Comparison of ENCODE assay signal across 23 mouse cellular contexts in the genomic region with DNA sequence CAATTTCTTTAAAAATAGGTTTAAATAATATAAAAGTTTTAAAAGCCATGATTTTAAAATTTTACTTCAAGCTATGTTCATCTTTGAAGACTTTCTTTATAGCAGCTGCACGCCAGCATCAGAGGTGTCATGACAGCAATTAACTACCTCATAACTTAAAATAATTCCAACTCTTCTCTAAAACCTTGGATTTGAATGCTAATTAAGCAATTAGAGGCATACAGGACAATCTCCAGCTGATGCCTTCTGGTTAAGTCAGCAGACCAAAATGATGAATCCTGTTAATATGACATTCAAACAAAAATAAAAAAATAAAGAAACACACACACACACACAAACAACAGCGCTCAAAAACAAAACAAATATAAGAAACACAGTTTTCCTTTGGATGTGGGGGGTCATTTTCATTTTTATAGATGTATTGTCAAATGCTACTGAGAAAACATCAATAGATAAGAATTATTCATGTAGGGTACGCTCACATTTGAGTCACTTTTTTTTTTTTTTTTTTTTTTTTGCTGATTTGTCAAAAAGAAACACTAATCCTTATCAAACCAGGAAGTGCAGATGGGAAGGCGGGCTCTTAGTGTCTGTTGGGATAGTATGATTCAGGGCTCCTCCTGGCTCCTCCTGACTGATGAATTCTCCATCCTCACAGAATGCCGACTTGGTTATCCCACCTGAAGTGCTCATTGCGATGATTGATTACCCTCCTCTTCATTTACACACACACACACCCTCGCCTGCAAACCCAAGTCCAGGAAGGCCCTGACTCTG. TPM values are rescaled to one million over a fixed set of nuclear protein-coding genes. Genes with fewer than 3 reads are reported as not detected.
DNase-seq lines count a peak whose midpoint lies in the region; ATAC-seq lines count a peak whose summit lies in the region.
"Had no signal": no experiment of that assay in that cellular context is flagged by ENCODE, and none has a peak within 500 bp of the region (broad histone marks: within the 10 kb centered on the region; RNA-seq: fewer than 3 reads in every experiment).

No protein-coding gene starts in this region.

- 60% methylated on average over 7 of the region's 7 CpGs for WGBS in hindbrain, embryonic 12.5 days
- WGBS in midbrain, embryonic 13.5 days, result 57% methylated on average over 7 of the region's 7 CpGs

- no peak overlapping the region for H3K4me2 ChIP-seq in hindbrain, embryonic 12.5 days (replicated peaks)
- H3K4me2 ChIP-seq in midbrain, embryonic 13.5 days (replicated peaks), result no peak overlapping the region
- H3K4me2 ChIP-seq: embryonic facial prominence, embryonic 15.5 days; limb, embryonic 15.5 days had no signal

- H3K4me1 ChIP-seq in hindbrain, embryonic 12.5 days, result no peaks in the 10 kb centered on the region
- H3K4me1 ChIP-seq in midbrain, embryonic 13.5 days (replicated peaks), result peaks cover 3% of the 10 kb centered on the region; the same call in 1 of the 2 replicates
- H3K4me1 ChIP-seq: embryonic facial prominence, embryonic 15.5 days; heart, embryonic 10.5 days; limb, embryonic 15.5 days had no signal

- ATAC-seq in hindbrain, embryonic 12.5 days (ENCODE audit: low FRiP score), result peak; percentile 82
- ATAC-seq in midbrain, embryonic 13.5 days, result peak; percentile 77
- no peak for ATAC-seq in megakaryocyte progenitor cell, adult 5-6 weeks (replicated peaks; ENCODE audit: poor library complexity)
- ATAC-seq: activated CD4-positive, CD25-positive, alpha-beta regulatory T cell, adult 4 months; CD4-positive, CD25-positive, alpha-beta regulatory T cell, adult 4 months had no signal

- peak; percentile 25 to 41 for DNase-seq in cerebellum, postnatal 10 days
- no peak for DNase-seq in cerebellum, postnatal 36 days
- DNase-seq in 3T3-L1 (ENCODE audit: low read depth, low spot score), result peak; percentile 30
- DNase-seq in testis, postnatal 14 days (ENCODE audit: low spot score), result no peak
- DNase-seq in layer of hippocampus, adult 11-12 months (ENCODE audit: low spot score), result no peak
- DNase-seq: adrenal gland, postnatal 10 days; cerebellum, adult 9-11 months; embryo, embryonic 11 days; gastrocnemius, postnatal 10 days; kidney, adult 18-20 months; lung, postnatal 10 days; right cerebral cortex, adult 18-20 months had no signal

- H3K36me3 ChIP-seq in hindbrain, embryonic 12.5 days, result no peaks in the 10 kb centered on the region
- no peaks in the 10 kb centered on the region for H3K36me3 ChIP-seq in midbrain, embryonic 13.5 days
- H3K36me3 ChIP-seq: embryonic facial prominence, embryonic 15.5 days; heart, embryonic 10.5 days; limb, embryonic 15.5 days had no signal

- no peaks in the 10 kb centered on the region for H3K9me3 ChIP-seq in hindbrain, embryonic 12.5 days (replicated peaks)
- H3K9me3 ChIP-seq in midbrain, embryonic 13.5 days, result no peaks in the 10 kb centered on the region
- H3K9me3 ChIP-seq: embryonic facial prominence, embryonic 15.5 days; heart, embryonic 10.5 days; limb, embryonic 15.5 days had no signal

- H3K9ac ChIP-seq in hindbrain, embryonic 12.5 days, result no peak overlapping the region
- H3K9ac ChIP-seq in midbrain, embryonic 13.5 days (replicated peaks), result no peak overlapping the region
- H3K9ac ChIP-seq: embryonic facial prominence, embryonic 15.5 days; limb, embryonic 15.5 days had no signal

- no peak overlapping the region for H3K4me3 ChIP-seq in hindbrain, embryonic 12.5 days
- no peak overlapping the region for H3K4me3 ChIP-seq in midbrain, embryonic 13.5 days (replicated peaks)
- H3K4me3 ChIP-seq: embryonic facial prominence, embryonic 15.5 days; heart, embryonic 10.5 days; layer of hippocampus, adult 2 months; limb, embryonic 15.5 days had no signal

- H3K27me3 ChIP-seq in hindbrain, embryonic 12.5 days, result no peaks in the 10 kb centered on the region
- H3K27me3 ChIP-seq in midbrain, embryonic 13.5 days, result no peaks in the 10 kb centered on the region
- H3K27me3 ChIP-seq: embryonic facial prominence, embryonic 15.5 days; limb, embryonic 15.5 days had no signal

- H3K27ac ChIP-seq in hindbrain, embryonic 12.5 days, result peak overlapping the region; percentile 66
- H3K27ac ChIP-seq in midbrain, embryonic 13.5 days, result peak overlapping the region; percentile 76
- H3K27ac ChIP-seq: embryonic facial prominence, embryonic 15.5 days; heart, embryonic 10.5 days; kidney, postnatal 0 days; layer of hippocampus, adult 2 months; limb, embryonic 15.5 days; stomach, postnatal 0 days had no signal

RNA-seq across cellular contexts. Expression of gene Gas2, which starts 38.1 kb away (rescaled TPM):
- polyA plus RNA-seq in hindbrain, embryonic 12.5 days (2016; fragmentation: Nextera tagmentation; extraction: Ambion mirVana), result 53.1 and 54.3 TPM in 2 replicates
- 16.3 and 20.1 TPM in 2 replicates for polyA plus RNA-seq in midbrain, embryonic 13.5 days (2015; fragmentation: Nextera tagmentation; extraction: Ambion mirVana)
- total RNA-seq in megakaryocyte progenitor cell, adult 5-6 weeks (2015), result 9.7 and 14.2 TPM in 2 replicates
- 7.5 and 11.4 TPM in 2 replicates for total RNA-seq in megakaryocyte progenitor cell, adult 5-6 weeks (2017)

RNA-seq across cellular contexts. Expression of gene Fancf, which starts 38.3 kb away (rescaled TPM):
- polyA plus RNA-seq in hindbrain, embryonic 12.5 days (2016; fragmentation: Nextera tagmentation; extraction: Ambion mirVana), result 14.0 and 15.4 TPM in 2 replicates
- polyA plus RNA-seq in midbrain, embryonic 13.5 days (2015; fragmentation: Nextera tagmentation; extraction: Ambion mirVana), result 6.6 and 9.8 TPM in 2 replicates
- 11.0 and 11.3 TPM in 2 replicates for total RNA-seq in megakaryocyte progenitor cell, adult 5-6 weeks (2015)
- 8.7 and 9.5 TPM in 2 replicates for total RNA-seq in megakaryocyte progenitor cell, adult 5-6 weeks (2017)

Comparison
In these comparisons a context has a peak if more than half of its experiments do, and no peak if none do; other contexts are left out.
1. DNase-seq: peak in cerebellum, postnatal 10 days (2 of 2) and 3T3-L1 (single experiment); none in cerebellum, postnatal 36 days (0 of 2), testis, postnatal 14 days (single experiment) and layer of hippocampus, adult 11-12 months (single experiment).